Mouse (Mus musculus) C2C12 (cell line): ENCODE results near the gene Bri3.

Source experiments
- CEBPB ChIP-seq: IDR thresholded peaks from one replicate; pipeline ENCODE4 v1.6.1; 2011; ENCODE audit warnings: low read depth, mild to moderate bottlenecking, control low read depth, moderate library complexity
- CTCF ChIP-seq: IDR thresholded peaks from one replicate; pipeline ENCODE4 v1.5.1; 2011; ENCODE audit not compliant: control insufficient read depth, insufficient read depth, insufficient read length
- FOSL1 ChIP-seq: IDR thresholded peaks from one replicate; pipeline ENCODE4 v1.8.0; 2011; ENCODE audit warnings: mild to moderate bottlenecking, low read length; ENCODE audit not compliant: poor library complexity, insufficient read depth, severe bottlenecking
- MAX ChIP-seq: IDR thresholded peaks from one replicate; pipeline ENCODE4 v1.6.1; 2011; ENCODE audit warnings: mild to moderate bottlenecking, control low read depth
- MYOD1 ChIP-seq: IDR thresholded peaks from one replicate; pipeline ENCODE4 v1.6.1; 2011; ENCODE audit warnings: low read depth; ENCODE audit not compliant: control insufficient read depth, insufficient read length
- USF1 ChIP-seq: IDR thresholded peaks from one replicate; pipeline ENCODE4 v1.6.1; 2011; ENCODE audit warnings: low read depth, mild to moderate bottlenecking, control low read depth, moderate library complexity

DNA sequence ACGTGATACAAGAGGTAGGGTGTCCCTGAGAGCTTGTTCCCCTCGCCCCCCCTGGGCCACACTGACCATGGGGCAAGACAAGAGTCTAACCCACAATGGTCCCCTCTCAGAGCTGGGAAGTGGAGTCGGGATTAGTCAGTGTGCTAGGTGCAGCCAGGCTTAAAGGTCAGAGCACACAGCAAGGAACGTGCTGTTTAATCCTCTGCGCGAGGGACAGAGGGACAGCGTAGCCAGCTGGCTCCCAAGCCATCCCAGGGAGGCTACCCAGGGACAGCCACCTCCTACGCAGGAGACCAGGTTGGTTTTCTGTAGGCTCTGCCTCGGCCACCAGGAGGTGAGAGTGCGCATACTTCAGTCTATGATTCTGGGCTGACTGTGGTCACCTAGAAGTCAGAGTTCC, 39.3 kb upstream of the Bri3 start:
- no peak for TF ChIP-seq CTCF
- no peak for TF ChIP-seq USF1
- TF ChIP-seq MAX = no peak
- no peak for TF ChIP-seq MYOD1
- no peak for TF ChIP-seq CEBPB
- no peak for TF ChIP-seq FOSL1
